Mouse (Mus musculus): ENCODE data around the gene Hspa5.
A peak's percentile ranks its signal among the peaks of the same experiment; 100 is the strongest.
"Not testable (repeated sequence)": the region's sequence is repeated elsewhere in the genome, so short reads cannot be mapped to it uniquely, and the experiment has no call there.

The Hspa5 gene

DNA sequence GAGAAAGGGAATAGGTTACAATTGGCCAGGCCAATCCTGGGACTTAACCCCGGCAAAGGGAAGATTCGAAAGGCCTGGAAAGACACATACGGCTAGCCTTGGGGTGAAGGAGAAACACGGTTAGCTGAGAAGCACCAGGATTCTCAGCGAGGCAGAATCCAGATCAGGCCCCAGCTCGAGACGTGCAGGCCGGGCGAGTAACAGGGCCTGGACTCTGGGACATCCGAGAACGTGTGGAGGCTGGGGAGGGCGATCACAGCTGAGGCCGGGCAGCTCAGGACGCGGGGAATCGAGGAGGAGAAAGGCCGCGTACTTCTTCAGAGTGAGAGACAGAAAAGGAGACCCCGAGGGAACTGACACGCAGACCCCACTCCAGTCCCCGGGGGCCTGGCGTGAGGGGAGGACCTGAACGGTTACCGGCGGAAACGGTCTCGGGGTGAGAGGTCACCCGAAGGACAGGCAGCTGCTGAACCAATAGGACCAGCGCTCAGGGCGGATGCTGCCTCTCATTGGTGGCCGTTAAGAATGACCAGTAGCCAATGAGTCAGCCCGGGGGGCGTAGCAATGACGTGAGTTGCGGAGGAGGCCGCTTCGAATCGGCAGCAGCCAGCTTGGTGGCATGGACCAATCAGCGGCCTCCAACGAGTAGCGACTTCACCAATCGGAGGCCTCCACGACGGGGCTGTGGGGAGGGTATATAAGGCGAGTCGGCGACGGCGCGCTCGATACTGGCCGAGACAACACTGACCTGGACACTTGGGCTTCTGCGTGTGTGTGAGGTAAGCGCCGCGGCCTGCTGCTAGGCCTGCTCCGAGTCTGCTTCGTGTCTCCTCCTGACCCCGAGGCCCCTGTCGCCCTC lies at the start of gene Hspa5:
Gene Hspa5, plus strand, starts transcription at position 603 of the 859 bp plus-strand sequence.
- peak; percentile 100 for DNase-seq

DNA sequence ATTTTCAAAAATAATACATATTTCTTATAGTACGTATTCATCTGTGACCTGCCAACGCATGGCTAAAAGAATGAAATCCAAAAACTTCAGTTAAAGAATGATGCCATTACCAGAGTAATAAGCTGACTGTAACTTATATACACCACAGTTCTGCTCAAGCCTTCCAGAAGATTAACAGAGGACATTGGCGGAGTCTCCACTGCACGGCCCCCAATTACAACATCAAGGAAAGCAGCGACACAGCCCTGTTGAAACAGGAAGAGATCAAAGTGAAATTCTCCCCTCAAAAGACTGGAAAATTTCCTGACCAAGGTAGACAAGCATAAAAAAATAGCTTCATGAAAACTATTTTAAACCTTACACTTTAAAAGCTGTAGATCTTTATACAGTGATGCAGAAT lies 46.5 kb upstream of the Hspa5 start:
- DNase-seq, result no peak

DNA sequence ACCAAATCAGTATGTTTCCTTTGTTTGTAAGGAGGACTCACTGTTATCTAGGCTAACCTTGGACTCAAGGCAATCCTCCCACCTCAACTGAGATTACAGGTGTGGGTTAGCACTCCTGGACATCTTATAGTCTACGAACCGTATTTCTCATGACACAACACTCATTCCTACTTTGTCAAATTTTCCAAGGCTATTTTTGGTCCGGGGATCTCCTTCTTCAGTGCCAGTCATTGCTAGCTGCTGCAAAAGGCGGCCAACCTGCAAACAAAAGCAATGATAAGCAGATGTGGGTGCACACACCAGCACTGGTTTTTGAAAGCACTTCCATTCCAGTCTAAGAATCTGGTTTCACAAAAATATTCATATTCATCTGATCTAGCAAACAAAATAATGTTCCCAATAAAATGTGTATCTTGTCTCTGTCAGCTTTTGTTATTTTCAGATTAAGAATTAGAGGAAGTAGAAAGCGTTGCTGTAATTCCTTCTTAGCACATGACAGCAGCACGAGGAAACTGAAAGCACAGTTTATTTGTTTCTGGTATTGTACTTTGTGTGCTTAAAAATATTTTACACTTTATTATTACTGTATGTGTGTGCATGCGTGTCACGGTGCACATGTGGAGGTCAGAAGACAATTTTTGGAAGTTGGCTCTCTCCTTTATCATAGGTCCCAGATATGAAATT lies 44.6 kb upstream of the Hspa5 start:
- DNase-seq, result no peak

DNA sequence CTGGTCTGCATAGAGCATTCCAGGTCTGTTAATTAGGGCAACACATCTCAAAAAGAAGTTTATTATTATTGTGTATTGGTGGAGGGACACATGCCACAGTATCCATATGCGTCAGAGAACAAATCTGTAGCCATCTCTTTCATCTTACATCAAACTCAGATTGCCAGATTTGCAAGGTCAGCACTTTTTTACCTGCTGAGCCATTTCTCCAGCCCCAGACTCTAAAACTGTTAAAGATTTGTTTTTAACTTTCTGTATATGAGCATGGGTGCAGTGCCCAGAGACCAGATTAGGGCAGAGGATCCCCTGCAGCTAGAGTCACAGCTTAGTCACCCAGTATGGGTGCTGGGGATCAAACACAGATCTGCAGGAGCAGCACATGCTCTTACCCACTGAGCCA lies 35.1 kb upstream of the Hspa5 start:
- no peak for DNase-seq

DNA sequence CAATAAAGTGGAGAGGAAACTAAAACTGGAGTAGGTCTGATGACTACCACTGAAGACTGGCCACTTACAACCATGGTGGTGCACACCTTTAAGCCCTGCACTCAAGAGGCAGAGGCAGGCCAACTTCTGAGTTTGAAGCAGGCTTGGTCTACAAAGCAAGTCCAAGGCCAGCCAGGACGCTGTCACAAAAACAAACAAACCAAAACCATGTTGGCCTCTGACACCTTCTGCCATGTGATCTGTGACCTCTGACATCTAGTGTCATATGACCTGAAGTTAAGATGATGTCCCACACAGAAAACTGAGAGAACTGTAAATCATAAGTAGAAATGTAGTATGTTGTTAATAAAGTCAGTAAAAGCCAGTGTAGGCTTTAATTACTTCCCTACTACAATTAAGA lies 33.9 kb upstream of the Hspa5 start:
- no peak for DNase-seq

DNA sequence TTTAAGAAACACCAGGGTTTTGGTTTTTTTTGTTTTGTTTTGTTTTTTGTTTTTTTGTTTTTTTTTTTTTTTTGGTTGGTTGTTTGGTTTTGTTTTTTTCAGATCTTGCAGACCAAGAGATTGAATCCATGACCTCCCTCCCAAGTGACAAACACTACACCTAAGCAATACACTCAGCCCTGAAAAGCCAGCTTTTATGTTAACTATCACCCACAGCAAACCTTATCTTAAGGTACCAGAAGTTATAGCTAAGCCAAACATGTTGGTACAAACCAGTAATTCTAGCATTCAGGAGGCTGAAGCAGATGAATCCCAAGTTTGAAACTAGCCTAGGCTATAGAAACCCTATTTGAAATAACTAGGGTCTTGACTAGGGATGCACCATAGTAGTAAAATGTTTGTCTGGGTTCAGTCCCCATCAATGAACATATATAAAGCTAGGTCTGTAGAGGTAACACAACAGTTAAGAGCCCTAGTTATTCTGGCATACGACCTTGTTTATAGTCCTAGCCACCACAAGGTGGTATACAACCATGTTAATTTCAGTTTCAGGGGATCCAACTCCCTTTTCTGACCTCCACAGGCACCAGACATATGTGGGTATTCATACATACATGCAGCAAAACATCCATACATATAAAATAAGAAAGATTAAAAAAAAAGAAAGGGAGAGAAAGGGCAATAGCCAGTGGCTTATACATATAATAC lies 31.9 kb upstream of the Hspa5 start:
- DNase-seq, result no peak

DNA sequence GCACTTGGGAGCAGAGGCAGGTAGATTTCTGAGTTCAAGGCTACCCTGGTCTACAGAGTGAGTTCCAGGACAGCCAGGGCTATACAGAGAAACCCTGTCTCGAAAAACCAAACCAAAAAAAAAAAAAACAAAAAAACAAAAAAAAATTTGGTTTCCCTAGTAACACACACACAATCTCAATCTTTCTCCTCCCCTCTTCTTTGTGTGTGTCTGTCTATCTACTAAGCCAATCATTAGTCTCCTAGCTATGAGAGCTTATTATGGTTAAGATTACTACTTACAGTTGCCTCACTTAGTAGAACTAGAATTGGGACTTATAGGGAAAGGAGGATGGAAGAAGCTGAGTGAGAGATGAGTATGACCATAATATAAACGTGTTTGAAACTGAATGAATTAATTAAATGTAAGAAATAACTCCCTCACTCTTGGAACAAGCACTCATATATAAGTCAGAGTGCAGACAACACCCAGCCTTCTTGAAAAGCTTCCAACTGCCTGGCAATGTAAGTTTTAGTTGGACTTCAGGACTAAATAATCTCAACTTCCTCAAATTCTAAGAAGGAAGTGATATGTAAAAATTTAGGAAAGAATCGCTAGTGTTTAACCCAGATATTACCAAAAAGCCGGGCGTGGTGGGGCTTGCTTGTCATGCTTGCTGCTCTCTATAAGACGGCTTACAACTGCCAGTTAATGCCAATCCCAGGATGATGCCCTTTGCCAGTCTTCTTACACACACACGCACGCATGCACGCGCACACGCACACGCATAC lies 30.2 kb upstream of the Hspa5 start:
- no peak for DNase-seq

DNA sequence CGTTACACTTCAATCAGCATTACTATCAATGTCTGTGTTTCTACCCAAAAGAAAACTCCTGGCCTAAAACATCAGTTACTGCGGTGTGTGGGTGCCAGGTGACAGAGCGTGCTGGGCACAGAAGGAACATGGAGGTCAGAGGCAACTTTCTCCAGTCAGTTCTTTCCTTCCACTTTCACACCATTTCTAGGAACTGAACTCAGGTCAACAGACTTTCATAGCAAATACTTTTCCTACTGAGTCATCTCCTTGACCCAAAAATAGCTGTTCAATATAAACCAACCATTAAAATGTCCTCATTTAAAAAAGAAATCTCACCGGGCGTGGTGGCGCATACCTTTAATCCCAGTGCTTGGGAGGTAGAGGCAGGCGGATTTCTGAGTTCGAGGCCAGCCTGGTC lies 29.1 kb upstream of the Hspa5 start:
- DNase-seq, result no peak

DNA sequence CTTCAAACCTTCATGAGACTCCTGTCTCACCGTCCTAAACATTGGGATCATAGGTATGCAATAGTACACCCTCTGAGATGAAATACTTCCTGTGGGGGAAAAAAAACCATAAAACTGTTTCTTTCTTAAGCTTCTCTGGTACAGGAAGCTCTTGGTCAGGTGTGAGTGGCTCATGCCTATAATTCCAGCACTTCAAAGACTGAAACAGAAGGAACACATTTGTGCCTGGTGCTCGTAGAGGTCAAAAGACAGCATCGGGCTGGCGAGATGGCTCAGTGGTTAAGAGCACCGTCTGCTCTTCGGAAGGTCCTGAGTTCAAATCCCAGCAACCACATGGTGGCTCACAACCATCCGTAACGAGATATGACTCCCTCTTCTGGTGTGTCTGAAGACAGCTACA lies 27.3 kb upstream of the Hspa5 start:
- no peak for DNase-seq

DNA sequence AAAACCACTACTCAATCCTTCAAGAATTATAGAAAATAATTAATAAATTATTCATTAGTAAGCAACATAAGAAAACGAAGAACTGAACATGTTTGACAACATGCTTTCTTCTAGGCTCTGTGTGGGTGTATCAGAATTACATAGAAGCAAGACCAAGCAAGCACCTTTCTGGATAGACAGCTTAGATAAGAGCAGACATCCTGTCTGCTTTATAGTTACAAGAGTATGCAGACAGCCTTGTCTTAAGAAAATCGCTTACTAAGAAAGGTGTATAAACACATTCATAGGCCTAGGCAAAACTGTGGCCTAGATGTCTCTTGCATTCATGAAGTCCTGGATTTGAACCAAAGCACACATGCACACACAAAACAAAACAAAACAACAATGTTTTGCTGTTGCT lies 26.1 kb upstream of the Hspa5 start:
- DNase-seq, result no peak

DNA sequence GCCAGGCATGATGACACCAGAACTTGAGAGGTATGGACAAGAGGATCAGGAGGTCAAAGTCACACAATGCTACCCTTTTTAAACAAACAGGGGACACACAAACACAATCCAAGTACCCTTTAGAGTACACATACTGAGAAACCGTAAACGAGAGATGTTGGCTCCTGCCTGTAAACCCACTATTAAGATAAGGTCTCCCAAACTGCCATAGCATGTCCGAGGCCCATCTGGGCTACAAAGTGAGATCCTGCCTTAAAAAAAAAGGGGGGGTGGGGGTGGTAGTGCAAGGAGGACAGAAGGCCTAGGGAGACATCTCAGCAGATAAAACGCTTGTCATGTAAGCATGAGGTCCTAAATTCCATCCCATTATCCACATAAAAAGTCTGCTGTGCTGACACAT lies 23.3 kb upstream of the Hspa5 start:
- DNase-seq, result no peak

DNA sequence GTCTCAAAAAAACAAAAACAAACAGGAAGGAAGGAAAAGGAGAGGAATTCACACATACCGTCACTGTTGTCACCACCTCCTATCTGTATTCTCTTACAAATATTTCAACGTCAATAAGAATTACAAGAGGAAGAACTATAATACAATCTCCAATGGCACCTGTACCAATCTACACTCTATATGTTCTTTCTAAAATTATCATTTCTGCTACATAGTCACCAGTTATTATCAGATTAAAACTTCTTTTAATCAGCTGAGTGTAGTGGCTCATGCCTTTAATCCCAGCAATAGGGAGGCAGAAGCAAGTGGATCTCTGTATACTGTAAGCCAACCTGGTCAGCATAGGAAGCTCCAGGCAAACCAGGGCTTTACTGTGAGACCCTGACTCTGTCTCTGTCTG lies 21.5 kb upstream of the Hspa5 start:
- DNase-seq, result no peak

DNA sequence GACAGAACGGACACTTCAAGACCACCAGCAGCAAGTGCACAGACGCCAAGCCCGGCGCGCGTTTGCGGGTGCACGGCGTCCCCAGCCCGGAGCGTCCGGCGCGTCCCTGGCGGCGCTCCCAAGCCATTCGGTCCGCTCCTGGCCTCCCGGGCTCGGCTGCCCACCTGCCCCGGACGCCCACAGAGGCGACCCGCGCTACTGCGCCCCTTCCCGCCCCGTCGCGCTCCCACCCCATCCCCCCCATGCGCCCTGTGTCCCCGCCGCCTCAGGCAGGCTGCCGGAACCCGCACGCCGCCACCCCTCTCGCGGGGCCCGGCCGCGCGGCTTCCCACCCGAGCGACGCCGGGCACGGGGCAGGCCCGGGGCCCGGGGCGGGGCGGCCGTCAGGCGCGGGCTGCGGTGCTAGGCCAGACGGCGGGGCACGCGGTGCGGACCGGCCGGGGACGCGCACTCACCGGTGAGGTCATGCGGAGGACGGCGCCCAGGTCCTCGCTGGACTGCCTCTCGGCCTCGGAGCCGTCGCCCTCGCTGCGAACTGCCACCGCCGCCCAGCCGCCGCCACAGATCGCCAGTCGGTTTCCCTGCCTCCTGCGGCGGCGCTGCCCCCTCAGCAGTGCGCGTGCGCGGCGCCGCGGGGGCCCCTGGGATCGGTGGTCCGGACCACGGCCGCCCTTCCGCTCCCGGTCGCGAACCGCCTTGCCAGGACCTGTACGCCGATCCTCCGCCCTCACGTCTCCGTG lies 17.8 kb upstream of the Hspa5 start:
- DNase-seq, result peak; percentile 85

DNA sequence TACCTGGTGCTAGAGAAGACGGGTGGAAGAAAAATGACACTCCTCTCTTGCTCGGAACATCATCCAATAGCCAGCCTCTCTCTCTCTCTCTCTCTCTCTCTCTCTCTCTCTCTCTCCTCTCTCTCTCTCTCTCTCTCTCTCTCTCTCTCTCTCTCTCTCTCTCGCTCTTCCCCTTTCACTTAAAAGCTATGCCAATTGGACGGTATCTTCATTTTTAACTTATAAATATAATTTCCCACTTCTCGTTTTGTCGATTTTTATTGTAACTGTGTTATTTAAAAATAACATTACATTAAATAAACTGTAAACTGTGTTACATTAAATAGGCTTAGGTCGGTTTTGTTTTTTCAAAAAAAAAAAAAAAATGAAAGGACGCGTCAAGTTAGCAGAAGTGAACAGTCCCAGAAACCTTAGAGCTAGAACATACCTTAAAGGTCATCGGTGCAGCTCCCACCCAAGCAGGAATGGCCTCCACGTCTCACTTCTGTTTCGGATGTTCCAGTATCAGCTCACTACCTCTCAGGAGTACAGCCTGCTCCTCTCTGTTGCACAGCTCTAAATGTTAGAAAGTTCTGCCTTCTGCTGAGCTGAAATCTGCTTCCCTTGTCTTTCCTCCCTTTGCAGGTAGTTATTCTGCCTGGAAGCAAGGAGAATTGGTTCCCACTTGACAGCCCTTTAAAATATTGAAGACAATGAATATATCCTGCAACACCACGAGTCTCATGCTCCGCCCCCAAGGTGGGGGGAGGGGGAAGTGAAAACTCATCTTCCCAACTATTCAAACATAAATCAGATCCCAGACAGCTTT lies 17.0 kb upstream of the Hspa5 start, which contains the start of gene Gapvd1:
Gene Gapvd1, minus strand, starts transcription at position 682 of the 808 bp plus-strand sequence.
- peak; percentile 33 for DNase-seq

DNA sequence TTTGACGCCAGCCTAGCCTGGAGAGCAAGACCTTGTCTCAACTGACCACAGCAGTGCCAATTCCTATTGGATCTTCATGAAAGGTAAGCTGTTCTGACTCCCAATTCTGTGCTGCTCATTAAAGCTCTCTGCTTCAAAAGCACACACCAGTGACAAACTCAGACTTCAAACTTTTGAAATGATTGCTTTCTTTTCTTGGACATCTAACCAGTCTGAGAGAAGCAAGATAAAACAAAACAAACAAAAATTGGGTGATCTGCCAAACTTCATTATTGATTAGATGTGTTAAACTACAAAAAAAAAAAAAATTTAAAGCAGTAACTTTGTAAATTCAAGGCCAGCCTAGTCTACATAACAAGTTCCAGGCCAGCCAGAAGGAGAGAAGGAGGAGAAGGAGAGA lies 14.4 kb upstream of the Hspa5 start:
- DNase-seq, result no peak

DNA sequence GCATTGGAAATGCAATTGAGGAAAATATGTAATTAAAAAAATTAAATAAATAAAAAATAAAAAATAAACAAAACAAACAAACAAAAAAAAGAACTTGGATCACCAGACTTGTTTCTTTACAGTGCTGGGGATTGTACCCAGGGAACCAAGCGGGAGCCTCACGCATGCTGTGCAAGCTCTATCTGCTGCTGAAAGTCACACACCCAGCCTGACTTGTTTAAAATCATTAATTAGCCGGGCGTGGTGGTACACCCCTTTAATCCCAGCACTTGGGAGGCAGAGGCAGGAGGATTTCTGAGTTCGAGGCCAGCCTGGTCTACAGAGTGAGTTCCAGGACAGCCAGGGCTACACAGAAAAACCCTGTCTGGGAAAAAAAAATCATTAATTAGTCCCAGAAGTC lies 10.5 kb upstream of the Hspa5 start:
- not testable (repeated sequence) for DNase-seq

DNA sequence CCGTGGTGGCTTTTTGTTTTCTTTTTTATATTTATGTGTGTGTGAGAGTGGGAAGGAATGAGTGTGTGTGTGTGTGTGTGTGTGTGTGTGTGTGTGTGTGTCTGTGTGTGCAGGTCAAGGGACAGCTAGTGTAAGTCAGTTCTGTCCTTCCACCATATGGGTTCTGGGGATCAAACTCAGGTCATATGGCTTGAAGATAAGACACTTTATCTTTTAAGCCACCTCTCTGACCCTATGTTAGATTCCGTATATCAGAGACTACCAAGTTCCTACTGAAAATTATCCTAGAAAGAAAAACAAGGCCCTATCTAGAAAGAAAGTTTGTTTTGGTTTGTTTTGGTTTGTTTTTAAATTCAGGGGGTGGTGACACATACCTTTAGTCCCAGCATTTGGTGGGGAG lies 9.6 kb upstream of the Hspa5 start:
- no peak for DNase-seq

DNA sequence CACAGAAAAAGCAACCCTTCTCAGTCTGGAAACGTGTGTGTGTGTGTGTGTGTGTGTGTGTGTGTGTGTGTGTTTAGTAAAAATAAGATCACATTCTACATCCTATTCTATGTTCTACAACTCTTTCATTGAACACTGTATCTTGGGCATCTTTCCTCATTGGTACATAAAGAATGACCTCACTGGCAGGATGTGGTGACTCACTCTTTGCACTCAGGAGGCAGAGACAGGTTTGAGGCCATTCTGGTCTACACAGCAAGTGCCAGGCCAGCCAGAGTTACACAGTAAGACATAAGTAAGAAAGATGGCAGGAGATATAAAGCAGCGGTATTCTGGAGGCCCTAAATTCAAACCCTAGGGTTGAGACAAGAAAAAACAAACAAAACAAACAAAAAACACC lies 8.9 kb upstream of the Hspa5 start:
- DNase-seq, result no peak

DNA sequence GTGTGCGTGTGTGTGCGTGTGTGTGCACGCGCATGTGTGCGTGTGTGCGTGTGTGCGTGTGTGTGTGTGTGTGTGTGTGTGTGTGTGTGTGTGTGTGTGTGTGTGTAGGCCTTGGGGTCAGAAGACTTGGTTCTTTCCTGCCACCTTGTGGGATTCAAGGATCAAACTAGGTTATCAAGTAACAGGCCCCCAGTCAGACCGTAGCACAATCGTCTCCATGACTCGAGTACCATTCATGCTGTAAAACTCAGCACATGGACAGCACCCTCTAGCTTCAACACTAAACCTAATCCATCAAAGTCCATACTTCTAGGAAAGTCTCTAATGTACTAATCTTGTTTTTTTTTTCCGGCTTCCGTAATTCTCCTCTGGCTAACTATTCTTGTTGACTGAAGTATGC lies 7.0 kb upstream of the Hspa5 start:
- DNase-seq, result no peak

DNA sequence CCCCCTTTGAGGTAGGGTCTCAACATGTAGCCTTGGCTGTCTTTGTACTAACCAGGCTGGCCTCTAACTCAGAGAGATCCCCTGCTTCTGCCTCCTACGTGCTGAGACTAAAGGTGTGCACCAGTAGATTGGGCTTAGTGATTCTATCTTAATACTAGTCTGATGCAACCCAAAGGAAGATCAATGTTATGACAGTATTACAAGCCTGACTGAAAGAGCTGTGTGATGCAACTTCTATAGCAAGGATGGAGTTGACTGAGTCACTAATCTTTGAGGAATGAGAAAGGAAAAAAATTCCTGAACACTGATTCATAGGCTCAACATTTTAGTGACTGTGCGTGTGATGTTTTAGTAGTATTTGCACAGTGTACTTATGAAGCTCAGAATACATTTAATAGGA lies 1.7 kb upstream of the Hspa5 start:
- DNase-seq, result no peak

DNA sequence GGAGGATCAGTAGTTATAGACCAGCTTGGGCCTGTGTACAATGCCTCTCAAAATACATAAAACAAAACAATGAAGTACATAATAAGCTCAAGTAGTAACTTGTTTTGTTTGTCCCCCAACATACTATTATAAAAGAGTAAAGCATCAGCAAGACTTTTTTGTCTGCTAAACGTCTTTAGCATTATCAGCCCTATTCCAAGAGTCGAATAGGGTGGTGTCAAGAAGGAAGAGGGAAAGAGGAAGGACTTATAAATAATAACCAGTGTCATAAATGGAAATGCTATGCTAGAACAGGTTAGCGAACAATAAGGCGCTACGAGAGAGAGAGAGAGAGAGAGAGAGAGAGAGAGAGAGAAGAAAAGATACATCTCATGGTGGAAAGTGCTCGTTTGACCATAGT lies 819 bp upstream of the Hspa5 start:
- no peak for DNase-seq

All from kidney, adult 9 months (tissue).